Comparison of ENCODE assay signal across 10 mouse cellular contexts in genomic region chr7:79129883-79130282, GRCm38 (mm10). TPM values are rescaled to one million over a fixed set of nuclear protein-coding genes. Genes with fewer than 3 reads are reported as not detected.
DNase-seq lines count a peak whose midpoint lies in the region; ATAC-seq and TF ChIP-seq lines count a peak whose summit lies in the region.
"Had no signal": no experiment of that assay in that cellular context is flagged by ENCODE, and none has a peak within 500 bp of the region (broad histone marks: within the 10 kb centered on the region; RNA-seq: fewer than 3 reads in every experiment).

No protein-coding gene starts in this region.

- H3K9ac ChIP-seq in limb, embryonic 15.5 days: no peak overlapping the region
- H3K9ac ChIP-seq in stomach, postnatal 0 days (ENCODE audit: low read length): no peak overlapping the region

- no peaks in the 10 kb centered on the region for H3K9me3 ChIP-seq in limb, embryonic 15.5 days
- no peaks in the 10 kb centered on the region for H3K9me3 ChIP-seq in stomach, postnatal 0 days (ENCODE audit: control insufficient read depth, low read length)

- peak overlapping the region; percentile 57 for H3K4me3 ChIP-seq in gastrocnemius, adult 2 months
- no peak overlapping the region for H3K4me3 ChIP-seq in limb, embryonic 15.5 days
- H3K4me3 ChIP-seq in stomach, postnatal 0 days (ENCODE audit: low read depth, low read length): no peak overlapping the region

- H3K27ac ChIP-seq in gastrocnemius, adult 2 months: no peak overlapping the region
- no peak overlapping the region for H3K27ac ChIP-seq in limb, embryonic 15.5 days
- H3K27ac ChIP-seq in stomach, postnatal 0 days (replicated peaks): no peak overlapping the region

- intact Hi-C loops in gastrocnemius, adult 2 months (cut with DNase I): no loop called here

- no peak for TF ChIP-seq EP300 in stomach, postnatal 0 days (optimal IDR thresholded peaks at IDR 0.05)

- no peak for ATAC-seq in limb, embryonic 15.5 days (ENCODE audit: insufficient number of reproducible peaks, low FRiP score, low TSS enrichment, low read depth)
- no peak for ATAC-seq in stomach, postnatal 0 days (ENCODE audit: low FRiP score, low TSS enrichment)

- TF ChIP-seq CTCF in gastrocnemius, adult 2 months (IDR thresholded peaks at IDR 0.05): peak; percentile 42
- TF ChIP-seq CTCF in stomach, postnatal 0 days (IDR thresholded peaks at IDR 0.05; ENCODE audit: low read depth): peak; percentile 58

- H3K4me2 ChIP-seq in limb, embryonic 15.5 days: 0 out of 2 replicates have a peak overlapping the region, but pooled peaks have one; percentile 36
- H3K4me2 ChIP-seq in stomach, postnatal 0 days (replicated peaks; ENCODE audit: low read depth): no peak overlapping the region

- H3K4me1 ChIP-seq in limb, embryonic 15.5 days: peaks cover 14% of the 10 kb centered on the region
- H3K4me1 ChIP-seq in stomach, postnatal 0 days (replicated peaks; ENCODE audit: control insufficient read depth, insufficient read depth): no peaks in the 10 kb centered on the region

- 17% methylated on average over 8 of the region's 8 CpGs for WGBS in limb, embryonic 15.5 days
- WGBS in stomach, postnatal 0 days: 28% methylated on average over 8 of the region's 8 CpGs

- H3K36me3 ChIP-seq in limb, embryonic 15.5 days: peaks cover 15% of the 10 kb centered on the region; the same call in 1 of the 2 replicates
- H3K36me3 ChIP-seq in stomach, postnatal 0 days (ENCODE audit: control insufficient read depth, insufficient read depth, low read length): peaks cover 5% of the 10 kb centered on the region; the same call in 1 of the 2 replicates

- no peak for DNase-seq in gastrocnemius, adult 2 months
- no peak for DNase-seq in gastrocnemius, adult 8-10 months (ENCODE audit: low spot score in 2 of 2)
- DNase-seq in thymus, postnatal 4 days: peak; percentile 25
- DNase-seq in thymus, postnatal 0 days (ENCODE audit: low spot score): no peak
- no peak for DNase-seq in stomach, postnatal 0 days (ENCODE audit: low spot score)
- no peak for DNase-seq in kidney, postnatal 14 days
- no peak for DNase-seq in layer of hippocampus, postnatal 14 days (ENCODE audit: low spot score in 2 of 2)
- DNase-seq: kidney, adult 11 months had no signal

- H3K27me3 ChIP-seq in limb, embryonic 15.5 days: peaks cover 6% of the 10 kb centered on the region
- H3K27me3 ChIP-seq in stomach, postnatal 0 days (ENCODE audit: control insufficient read depth, insufficient read depth, low read length): no peaks in the 10 kb centered on the region

RNA-seq across cellular contexts. Expression of gene Hapln3, which starts 0.9 kb away (rescaled TPM):
- total RNA-seq in gastrocnemius, adult 2 months (2021): under 1 TPM; 0.28 to 0.70 TPM
- total RNA-seq in gastrocnemius, adult 8-10 months (2022): under 1 TPM; 0.15 to 0.72 (median 0.29) TPM
- polyA plus RNA-seq in thymus, postnatal 0 days (2015; fragmentation: Nextera tagmentation; extraction: Ambion mirVana): 0.27 and 0.31 TPM in 2 replicates
- polyA plus RNA-seq in limb, embryonic 15.5 days (2015; fragmentation: Nextera tagmentation; extraction: Ambion mirVana): 1.2 and 1.8 TPM in 2 replicates
- polyA plus RNA-seq in stomach, postnatal 0 days (2015; fragmentation: Nextera tagmentation; extraction: Ambion mirVana): 0.62 and 0.67 TPM in 2 replicates
- total RNA-seq in layer of hippocampus, postnatal 14 days (2021): 1 to 10 TPM; 4.1 to 4.5 TPM
- total RNA-seq: neutrophil, adult 5-6 weeks had no signal

RNA-seq across cellular contexts. Expression of gene Mfge8, which starts 19.0 kb away (rescaled TPM):
- total RNA-seq in gastrocnemius, adult 2 months (2021): 10 to 100 TPM; 39.1 to 53.6 TPM
- total RNA-seq in gastrocnemius, adult 8-10 months (2022): 10 to 100 TPM; 34.6 to 45.1 (median 38.6) TPM
- polyA plus RNA-seq in thymus, postnatal 0 days (2015; fragmentation: Nextera tagmentation; extraction: Ambion mirVana): 93.0 and 104 TPM in 2 replicates
- 198 and 204 TPM in 2 replicates for polyA plus RNA-seq in limb, embryonic 15.5 days (2015; fragmentation: Nextera tagmentation; extraction: Ambion mirVana)
- 178 TPM in 2 replicates for polyA plus RNA-seq in stomach, postnatal 0 days (2015; fragmentation: Nextera tagmentation; extraction: Ambion mirVana)
- total RNA-seq in layer of hippocampus, postnatal 14 days (2021): 100 to 1,000 TPM; 136 to 141 TPM
